Comparison of ENCODE assay signal across 7 mouse cellular contexts in the genomic region with DNA sequence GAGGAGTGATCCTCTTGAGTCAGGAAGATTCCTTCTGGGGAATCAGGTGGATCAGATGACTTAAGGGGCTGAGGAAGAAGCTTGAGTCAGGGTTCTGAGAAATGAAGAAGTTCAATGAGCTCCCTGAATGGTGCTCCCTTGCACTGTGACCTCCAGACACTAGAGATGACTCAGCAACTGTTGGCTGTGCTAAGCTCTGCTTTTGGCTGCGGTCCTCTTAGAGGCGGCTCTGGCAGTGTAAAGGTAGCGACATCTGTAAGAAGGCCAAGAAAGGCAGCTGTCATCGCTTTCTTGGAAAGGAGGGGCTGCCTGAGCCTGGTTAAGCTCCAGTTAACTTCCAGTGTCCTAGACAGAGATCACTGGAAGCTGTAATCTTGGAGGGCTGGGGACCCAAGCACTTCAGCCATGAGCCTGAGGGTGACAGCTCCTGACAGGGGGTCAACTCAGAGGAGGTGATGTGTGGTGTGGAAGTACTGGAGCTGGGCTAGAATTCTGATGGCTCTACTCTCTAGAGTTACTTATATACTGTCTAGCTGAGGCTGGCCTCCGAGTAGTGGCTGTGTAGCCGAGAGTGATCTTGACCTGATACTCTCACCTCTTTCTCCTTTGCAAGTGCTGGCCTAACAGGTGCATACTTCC. TPM values are rescaled to one million over a fixed set of nuclear protein-coding genes. Genes with fewer than 3 reads are reported as not detected.
A peak's percentile ranks its signal among the peaks of the same experiment; 100 is the strongest.
DNase-seq lines count a peak whose midpoint lies in the region.

No protein-coding gene starts in this region.

- intact Hi-C loops in left cerebral cortex, postnatal 14 days (cut with DNase I) = no loop called here

- DNase-seq in urinary bladder, postnatal 14 days (ENCODE audit: low spot score) = peak; percentile 46
- DNase-seq in urinary bladder, postnatal 10 days (ENCODE audit: low spot score) = no peak
- DNase-seq in fat pad, adult 2 months (ENCODE audit: extremely low read depth, low read depth, low spot score) = peak; percentile 37
- DNase-seq in kidney, adult 11 months = peak; percentile 68
- peak; percentile 32 for DNase-seq in lung, postnatal 14 days
- no peak for DNase-seq in left cerebral cortex, adult 9 months (ENCODE audit: low spot score in 2 of 2)
- DNase-seq in left cerebral cortex, postnatal 14 days (ENCODE audit: low spot score in 2 of 2) = no peak

RNA-seq across cellular contexts. Expression of a gene that starts 37.4 kb away (rescaled TPM):
- 10 to 100 TPM; 42.8 to 43.4 TPM for total RNA-seq in left cerebral cortex, postnatal 14 days (2021)

Comparison
In these comparisons a context has a peak if more than half of its experiments do, and no peak if none do; other contexts are left out.
1. DNase-seq: peak in urinary bladder, postnatal 14 days (single experiment), fat pad, adult 2 months (single experiment), kidney, adult 11 months (single experiment) and lung, postnatal 14 days (single experiment); none in urinary bladder, postnatal 10 days (single experiment), left cerebral cortex, adult 9 months (0 of 2) and left cerebral cortex, postnatal 14 days (0 of 2).